In genomic region chr13:108714032-108714431, GRCm38 (mm10) we compare ENCODE assay signal across 15 mouse cellular contexts.
"Had no signal": no experiment of that assay in that cellular context is flagged by ENCODE, and none has a peak within 500 bp of the region (broad histone marks: within the 10 kb centered on the region; RNA-seq: fewer than 3 reads in every experiment).

No protein-coding gene starts in this region.

- H3K4me3 ChIP-seq: kidney, embryonic 15.5 days; limb, embryonic 15.5 days; liver, embryonic 13.5 days; lung, embryonic 15.5 days; megakaryocyte, embryonic 14.5 days; midbrain, embryonic 15.5 days; neural tube, embryonic 13.5 days had no signal

- H3K27ac ChIP-seq: kidney, embryonic 15.5 days; limb, embryonic 15.5 days; liver, embryonic 13.5 days; lung, embryonic 15.5 days; macrophage; midbrain, embryonic 15.5 days; neural tube, embryonic 13.5 days; stomach, postnatal 0 days had no signal

- ATAC-seq: liver, postnatal 0 days; midbrain, embryonic 15.5 days had no signal

- DNase-seq: kidney, adult 2 months; kidney, postnatal 14 days; liver, embryonic 13.5 days; liver, postnatal 0 days; lung, postnatal 14 days; right cerebral cortex, postnatal 25 days; thymus, postnatal 4 days had no signal

- H3K4me1 ChIP-seq: kidney, embryonic 15.5 days; limb, embryonic 15.5 days; liver, embryonic 13.5 days; lung, embryonic 15.5 days; midbrain, embryonic 15.5 days; neural tube, embryonic 13.5 days had no signal
